Mouse (Mus musculus): ENCODE results near the gene Slc25a5.

Slc25a5 gene

GRCm38 (mm10) chrX:36799131-36799879 is 3.9 kb downstream of the Slc25a5 start:
- no peak for DNase-seq (ENCODE audit: low spot score)

GRCm38 (mm10) chrX:36803189-36803588 is 7.7 kb downstream of the Slc25a5 start:
- no peak for DNase-seq (ENCODE audit: low spot score)

- no peak for DNase-seq (ENCODE audit: low spot score)
Observed at GRCm38 (mm10) chrX:36804196-36804595, 8.7 kb downstream of the Slc25a5 start.

- no peak for DNase-seq (ENCODE audit: low spot score)
Observed at GRCm38 (mm10) chrX:36805466-36806235, 10.2 kb downstream of the Slc25a5 start.

- DNase-seq (ENCODE audit: low spot score), result peak; percentile 44
Observed at GRCm38 (mm10) chrX:36807360-36808317, 12.2 kb downstream of the Slc25a5 start.

GRCm38 (mm10) chrX:36808318-36808683 is 12.8 kb downstream of the Slc25a5 start:
- DNase-seq (ENCODE audit: low spot score), result no peak

- DNase-seq (ENCODE audit: low spot score), result no peak
Observed at GRCm38 (mm10) chrX:36811377-36811776, 15.9 kb downstream of the Slc25a5 start.

- no peak for DNase-seq (ENCODE audit: low spot score)
Observed at GRCm38 (mm10) chrX:36814161-36814836, 18.8 kb downstream of the Slc25a5 start.

GRCm38 (mm10) chrX:36815022-36815421 is 19.6 kb downstream of the Slc25a5 start:
- no peak for DNase-seq (ENCODE audit: low spot score)

- no peak for DNase-seq (ENCODE audit: low spot score)
Observed at GRCm38 (mm10) chrX:36815439-36815838, 20.0 kb downstream of the Slc25a5 start.

- no peak for DNase-seq (ENCODE audit: low spot score)
Observed at GRCm38 (mm10) chrX:36816368-36816899, 21.0 kb downstream of the Slc25a5 start.

GRCm38 (mm10) chrX:36816953-36817441 is 21.5 kb downstream of the Slc25a5 start:
- no peak for DNase-seq (ENCODE audit: low spot score)

GRCm38 (mm10) chrX:36819575-36819974 is 24.1 kb downstream of the Slc25a5 start:
- DNase-seq (ENCODE audit: low spot score), result no peak

GRCm38 (mm10) chrX:36820201-36820600 is 24.8 kb downstream of the Slc25a5 start:
- no peak for DNase-seq (ENCODE audit: low spot score)

- DNase-seq (ENCODE audit: low spot score), result no peak
Observed at GRCm38 (mm10) chrX:36823932-36824711, 28.7 kb downstream of the Slc25a5 start.

- no peak for DNase-seq (ENCODE audit: low spot score)
Observed at GRCm38 (mm10) chrX:36825032-36825431, 29.6 kb downstream of the Slc25a5 start.

GRCm38 (mm10) chrX:36826873-36827272 is 31.4 kb downstream of the Slc25a5 start:
- no peak for DNase-seq (ENCODE audit: low spot score)

- DNase-seq (ENCODE audit: low spot score), result peak; percentile 11
Observed at GRCm38 (mm10) chrX:36830271-36830670, 34.8 kb downstream of the Slc25a5 start.

GRCm38 (mm10) chrX:36831632-36832031 is 36.2 kb downstream of the Slc25a5 start:
- no peak for DNase-seq (ENCODE audit: low spot score)

- DNase-seq (ENCODE audit: low spot score), result peak; percentile 13
Observed at GRCm38 (mm10) chrX:36833397-36834084, 38.1 kb downstream of the Slc25a5 start.
